Mouse (Mus musculus) cerebellum, postnatal 14 days (tissue): Measurements from ENCODE around the gene Specc1l.
A peak's percentile ranks its signal among the peaks of the same experiment; 100 is the strongest.
"Not testable (repeated sequence)": the region's sequence is repeated elsewhere in the genome, so short reads cannot be mapped to it uniquely, and the experiment has no call there.

Experiments used
- DNase-seq, 2 experiments: peaks; one replicate each; pipeline ENCODE4 v3.0.0; 2021; ENCODE audit warnings: mixed read lengths in 2 of 2

The Specc1l gene

DNA sequence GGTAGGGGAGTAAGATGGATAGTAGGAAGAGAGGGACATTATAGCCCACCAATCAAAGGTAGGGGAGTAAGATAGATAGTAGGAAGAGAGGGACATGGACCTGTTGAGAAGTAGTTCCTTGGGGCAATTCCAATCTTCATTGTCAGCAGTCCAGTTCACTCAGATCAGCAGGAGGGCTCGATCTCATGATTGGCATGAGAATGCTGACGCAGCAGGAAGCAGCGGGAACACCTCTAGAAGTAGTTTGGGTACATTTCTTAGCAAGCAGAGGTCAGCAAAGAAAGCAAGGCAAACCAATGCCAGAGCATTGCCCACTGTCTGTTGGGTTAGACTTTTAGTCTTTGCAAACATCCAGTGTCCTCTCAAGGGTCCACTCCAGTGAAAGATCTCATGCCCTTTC, 71.9 kb downstream of the Specc1l start:
- DNase-seq, result no peak

DNA sequence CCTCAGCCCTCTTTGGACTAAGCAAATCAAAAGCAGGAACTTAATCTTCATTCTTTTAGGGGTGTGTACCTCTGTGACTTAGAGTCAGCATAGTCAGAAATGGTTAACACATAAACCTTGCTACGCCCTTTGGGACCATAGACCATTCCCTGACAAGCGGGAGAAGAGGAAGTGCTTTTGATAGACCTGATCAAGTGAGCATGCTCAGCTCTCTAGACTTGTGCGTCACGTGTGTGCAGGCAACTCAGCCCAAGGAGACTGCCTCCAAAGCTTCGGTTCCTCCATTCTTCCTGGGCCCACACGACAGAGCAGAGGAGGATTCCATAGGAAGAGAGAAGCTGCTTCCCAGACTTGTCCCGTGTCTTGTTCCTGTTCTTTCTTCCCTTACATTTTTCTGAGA, 76.7 kb downstream of the Specc1l start:
- no peak for DNase-seq

DNA sequence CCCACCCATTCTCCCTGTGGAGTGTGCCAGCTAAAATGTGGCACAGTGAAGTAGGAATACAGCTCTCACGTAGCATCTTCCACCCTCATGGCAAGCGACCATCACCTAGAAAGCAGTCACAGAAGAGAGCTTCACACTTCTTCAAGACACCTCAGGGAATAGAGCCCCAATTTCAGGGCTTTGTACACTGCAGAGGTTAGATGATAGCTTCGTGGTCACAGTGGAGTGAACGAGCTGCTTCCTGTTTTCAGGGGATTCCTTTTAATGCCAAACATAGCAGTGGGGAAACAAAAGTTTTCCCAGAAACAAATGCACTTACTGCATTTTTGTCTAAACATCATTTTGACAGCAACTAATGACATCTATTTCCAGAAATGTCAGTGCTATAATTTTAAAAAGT, 77.5 kb downstream of the Specc1l start:
- no peak for DNase-seq

DNA sequence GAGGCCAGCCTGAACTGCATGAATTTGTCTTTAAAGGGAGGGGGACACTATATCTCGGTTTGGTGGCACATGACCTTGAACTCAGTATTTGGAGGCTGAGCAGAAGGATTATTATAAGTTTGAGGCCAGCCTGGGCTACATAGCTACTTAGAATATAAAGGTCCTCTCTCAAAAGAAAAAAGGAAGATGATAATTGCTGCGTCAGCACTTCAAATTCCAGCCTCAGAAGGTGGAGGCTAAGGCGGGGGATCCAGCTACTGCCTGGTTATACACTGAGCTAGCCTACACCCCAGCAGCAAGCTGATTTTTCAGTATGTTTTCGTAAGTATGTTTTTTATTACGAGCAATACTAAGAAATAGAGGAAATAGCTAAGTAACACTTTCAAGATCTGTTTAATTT, 78.8 kb downstream of the Specc1l start:
- DNase-seq, result no peak

DNA sequence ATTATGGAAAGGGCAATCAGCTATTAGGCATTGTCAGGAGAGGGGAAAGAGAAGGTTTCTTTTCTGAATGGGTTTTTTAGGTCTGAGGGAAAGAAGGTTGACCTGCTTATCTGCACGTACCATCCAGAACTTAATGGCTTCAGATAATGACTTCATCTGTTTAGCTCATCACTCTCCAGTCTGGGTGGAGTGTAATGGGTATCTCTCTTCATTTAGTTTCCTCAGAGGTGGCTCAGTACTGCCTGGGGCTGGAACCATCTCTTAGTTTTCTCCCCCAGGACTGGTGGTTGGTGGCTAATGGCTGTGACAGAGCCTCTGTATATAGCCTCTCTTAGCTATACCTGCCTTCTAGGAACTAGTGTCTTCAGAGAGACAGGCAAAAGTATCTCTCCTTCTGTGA, 79.5 kb downstream of the Specc1l start:
- DNase-seq, result no peak

DNA sequence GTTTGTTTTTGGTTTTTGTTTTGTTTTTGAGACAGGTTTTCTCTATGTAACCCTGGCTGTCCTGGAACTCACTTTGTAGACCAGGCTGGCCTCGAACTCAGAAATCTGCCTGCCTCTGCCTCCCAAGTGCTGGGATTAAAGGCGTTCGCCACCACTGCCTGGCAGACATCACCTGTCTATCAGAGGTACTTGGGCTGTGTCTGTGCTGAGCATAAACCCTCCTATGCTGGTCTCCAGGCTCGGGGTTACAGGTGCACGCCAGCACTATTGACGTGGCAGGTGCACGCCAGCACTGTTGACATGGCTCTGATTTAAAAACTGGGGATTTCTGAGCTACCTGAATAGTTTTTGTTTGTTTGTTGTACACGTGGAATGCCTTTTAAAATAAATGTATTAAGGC, 80.3 kb downstream of the Specc1l start:
- not testable (repeated sequence) for DNase-seq

DNA sequence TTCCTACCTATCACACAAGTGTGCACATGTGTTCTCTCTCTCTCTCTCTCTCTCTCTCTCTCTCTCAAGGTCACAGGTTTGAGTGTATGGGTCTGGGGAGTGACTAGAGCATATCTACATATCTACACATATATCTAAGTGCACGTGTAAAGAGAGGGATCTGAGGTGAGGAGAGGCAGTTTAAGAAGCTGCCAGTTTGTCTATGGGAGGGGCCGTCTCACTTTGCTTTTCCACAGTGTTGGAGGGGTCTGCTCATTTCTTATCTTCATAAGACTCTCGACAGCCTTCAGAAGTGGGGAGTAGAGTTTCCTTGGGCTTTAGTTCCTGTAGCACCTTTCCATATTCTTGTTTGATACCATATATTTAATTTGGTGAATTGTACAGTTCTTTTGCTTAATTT, 81.4 kb downstream of the Specc1l start:
- no peak for DNase-seq

DNA sequence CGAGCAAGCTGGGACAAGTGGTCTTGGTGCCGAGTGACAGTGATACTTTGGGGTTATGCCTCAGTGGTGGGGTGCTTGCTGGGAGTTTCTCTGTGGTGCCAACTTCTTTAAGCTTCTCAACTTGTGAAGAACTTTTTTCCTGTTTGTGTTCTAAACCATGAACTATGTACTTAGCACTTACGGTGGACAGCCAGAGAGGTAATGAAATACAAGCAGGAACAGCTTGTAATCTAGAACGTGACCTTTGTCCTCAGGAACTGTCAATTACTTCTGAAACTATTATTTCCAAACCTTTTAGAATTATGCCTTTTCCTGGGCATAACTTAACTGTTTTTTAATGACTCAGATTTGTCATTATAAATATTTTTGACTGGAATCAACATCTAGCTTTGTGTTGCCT, 82.5 kb downstream of the Specc1l start:
- no peak for DNase-seq

DNA sequence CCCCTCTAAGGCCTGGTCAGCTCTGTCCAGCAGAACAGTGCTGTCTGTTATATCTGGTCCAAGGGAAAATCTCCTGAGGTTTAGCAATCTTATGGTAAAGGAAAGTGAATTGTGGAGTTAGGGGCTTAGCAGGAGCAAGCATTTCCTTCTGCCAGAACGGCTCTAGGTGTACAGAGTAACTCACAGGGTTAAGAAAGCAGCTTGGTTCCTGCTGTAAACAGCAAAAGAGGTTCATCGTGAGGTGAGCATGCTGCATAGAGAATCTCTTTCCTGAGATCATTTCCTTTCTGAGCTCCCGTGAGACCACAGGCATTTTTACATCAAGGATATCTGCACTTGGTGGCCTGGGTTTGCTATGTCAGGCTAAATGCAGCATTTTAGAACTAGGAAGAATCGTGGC, 83.1 kb downstream of the Specc1l start:
- no peak for DNase-seq

DNA sequence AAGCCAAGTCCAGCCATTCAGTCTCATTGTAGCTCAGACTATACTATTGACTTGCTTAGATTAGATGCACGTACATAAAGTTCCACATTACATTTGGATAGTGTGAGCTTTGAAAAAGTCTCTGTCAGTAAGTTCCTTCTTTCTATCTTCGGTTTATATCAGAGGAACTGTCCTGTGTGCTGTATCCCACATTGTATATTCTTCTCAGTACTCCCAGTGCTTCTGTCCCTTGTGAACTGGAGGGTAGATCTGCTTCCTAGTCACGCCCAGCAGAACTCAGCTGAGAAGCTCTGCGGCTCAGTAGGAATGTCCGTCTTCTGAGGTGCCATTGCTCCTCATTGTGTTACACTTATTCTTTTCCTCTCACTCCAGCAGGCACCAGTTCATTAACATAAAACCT, 86.7 kb downstream of the Specc1l start:
- DNase-seq, result no peak

DNA sequence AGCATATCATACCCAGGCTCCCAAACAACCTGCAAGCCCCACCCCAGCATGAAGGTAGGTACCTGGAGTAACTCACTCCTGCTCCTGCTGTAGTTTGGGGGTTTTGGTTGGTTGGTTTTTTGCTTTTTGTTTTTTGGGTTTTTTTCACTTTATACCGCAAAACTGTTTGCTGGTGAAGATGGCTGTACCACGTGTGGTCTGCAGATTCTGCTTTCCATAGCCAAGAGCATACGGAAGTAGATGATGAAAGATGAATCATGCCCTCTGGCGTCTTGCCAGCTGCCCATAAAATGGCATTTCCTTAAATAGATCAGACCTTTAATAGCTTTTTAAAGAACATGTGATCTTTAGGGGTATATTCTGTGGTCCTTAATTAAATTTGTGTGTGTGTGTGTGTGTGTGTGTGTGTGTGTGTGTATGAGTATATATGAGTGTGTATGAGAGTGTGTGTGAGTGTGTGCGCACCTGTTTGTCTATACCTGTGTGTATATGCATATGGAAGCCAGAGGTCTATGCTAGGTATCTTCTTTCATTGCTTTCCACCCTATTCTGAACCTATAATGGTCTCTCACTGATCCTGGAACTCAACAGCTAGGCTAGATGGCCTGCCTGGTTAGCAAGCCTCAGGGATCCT, 88.0 kb downstream of the Specc1l start:
- DNase-seq, result peak; percentile 60 to 70

DNA sequence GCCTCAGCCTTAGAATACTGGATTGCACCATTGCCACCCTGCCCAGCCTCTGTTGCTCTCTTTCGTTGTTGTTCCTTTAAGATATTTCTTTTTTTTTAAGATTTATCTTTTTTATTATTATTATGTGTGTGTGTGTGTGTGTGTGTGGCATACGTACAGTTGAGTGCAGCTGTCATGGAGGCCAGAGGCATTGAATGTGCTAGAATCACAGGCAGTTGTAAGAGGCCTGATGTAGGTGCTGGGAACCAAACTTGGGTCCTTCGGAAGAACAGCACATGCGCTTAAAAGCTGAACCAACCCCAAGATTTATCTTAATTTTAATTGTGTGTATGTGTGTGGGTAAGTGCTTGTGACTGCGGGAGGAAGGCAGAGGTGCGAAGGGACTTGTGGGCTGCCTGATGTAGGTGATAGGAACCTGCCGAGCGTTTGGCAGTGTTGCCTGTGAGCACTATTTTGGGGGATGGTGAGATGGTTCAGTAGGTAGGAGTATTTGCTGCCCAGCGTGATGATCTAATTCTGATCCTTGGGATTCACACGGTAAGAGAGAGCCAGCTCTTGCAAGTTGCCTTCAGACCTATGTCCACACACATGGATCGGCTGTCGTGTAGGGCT, 89.4 kb downstream of the Specc1l start:
- no peak for DNase-seq

DNA sequence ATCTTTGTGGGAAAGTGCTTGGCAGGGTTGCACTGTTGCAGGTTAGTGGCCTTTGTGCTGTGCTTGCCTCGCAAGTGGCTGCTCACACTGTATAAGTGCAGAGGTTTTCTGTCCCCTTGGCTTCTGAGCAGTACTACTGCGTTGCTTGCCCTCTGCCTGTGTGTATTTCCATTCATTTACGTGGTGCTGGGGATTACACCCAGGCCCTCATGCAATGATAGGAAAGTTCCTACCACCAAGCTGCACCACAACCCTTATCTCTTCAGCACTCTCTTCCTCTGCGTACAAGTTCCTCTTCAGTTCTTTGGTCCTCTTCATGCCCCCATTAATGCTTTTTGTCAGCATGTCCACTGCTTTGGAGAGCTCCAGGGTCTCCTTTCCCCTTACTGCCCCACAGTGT, 90.1 kb downstream of the Specc1l start:
- no peak for DNase-seq

DNA sequence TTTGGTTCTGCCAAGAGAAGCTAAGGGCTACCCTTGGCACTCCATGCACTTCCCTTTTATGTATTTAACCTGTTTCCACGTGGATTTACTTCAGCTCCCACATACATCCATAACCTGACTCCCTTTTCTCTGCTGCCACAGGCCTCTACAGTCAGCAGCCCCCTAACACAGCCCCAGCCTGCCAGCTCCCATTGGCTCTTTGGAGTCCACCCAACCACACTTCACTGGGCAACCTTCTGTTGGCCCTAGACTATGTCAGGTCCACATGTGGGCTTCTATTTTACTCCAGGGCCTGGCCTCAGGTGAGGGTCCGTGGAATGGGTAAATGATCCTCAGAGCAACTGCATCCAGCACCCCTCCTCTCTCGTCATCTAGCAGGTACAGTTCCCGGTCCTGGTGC, 90.7 kb downstream of the Specc1l start:
- DNase-seq, result peak in 1 of 2 experiments; percentile 49

DNA sequence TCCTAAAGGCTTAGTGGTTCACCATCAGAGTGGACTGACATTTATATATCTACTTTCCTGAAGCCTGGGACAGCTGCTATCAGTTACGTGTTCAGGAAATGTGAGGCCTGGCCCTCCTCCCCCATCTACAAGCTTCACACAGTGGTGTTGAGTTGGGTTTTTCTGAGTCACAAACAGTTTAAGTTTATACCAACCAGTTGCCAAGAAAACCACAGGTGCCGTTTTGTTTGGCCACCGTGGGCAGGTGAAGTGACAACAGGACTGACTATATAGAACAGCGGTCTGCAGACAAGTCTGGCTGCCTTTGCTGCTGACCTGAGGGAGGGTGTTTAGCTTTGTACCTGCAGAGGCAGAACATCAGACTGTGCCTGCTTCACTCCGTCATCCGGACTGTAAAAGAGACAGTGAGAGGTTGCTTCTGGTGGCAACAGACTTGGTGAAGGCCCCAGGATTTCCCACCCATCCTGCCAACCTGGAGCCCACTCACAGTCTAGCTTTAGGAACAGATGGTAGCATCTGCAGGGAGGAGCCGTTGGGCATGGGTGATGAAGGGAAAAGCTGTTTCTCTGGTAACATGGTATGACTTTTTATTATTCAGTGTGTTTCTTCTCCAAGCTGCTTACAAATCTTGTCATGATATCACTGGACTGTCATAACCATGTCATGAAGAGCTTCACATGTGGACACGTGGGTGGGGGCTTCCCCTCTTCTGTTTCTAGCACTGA, 91.6 kb downstream of the Specc1l start:
- DNase-seq, result peak; percentile 50 to 60

DNA sequence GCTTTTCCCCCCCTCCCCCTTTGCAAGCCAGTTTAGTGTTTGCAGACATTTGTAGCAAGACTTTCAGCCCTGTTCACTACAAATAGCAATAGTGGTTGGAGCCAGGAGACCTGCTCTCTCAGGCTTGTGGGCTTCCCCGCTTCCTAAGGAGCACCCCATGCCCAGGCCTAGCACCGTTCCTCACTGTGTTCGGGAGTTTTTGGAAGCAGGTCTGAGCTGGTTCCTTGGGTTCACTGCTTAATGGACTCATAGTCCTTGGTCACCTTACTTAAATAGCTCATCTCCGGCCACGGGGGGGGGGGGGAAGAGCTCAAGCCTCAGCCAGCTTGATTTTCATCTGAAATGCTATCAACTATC, 92.2 kb downstream of the Specc1l start:
- peak in 1 of 2 experiments; percentile 40 for DNase-seq

DNA sequence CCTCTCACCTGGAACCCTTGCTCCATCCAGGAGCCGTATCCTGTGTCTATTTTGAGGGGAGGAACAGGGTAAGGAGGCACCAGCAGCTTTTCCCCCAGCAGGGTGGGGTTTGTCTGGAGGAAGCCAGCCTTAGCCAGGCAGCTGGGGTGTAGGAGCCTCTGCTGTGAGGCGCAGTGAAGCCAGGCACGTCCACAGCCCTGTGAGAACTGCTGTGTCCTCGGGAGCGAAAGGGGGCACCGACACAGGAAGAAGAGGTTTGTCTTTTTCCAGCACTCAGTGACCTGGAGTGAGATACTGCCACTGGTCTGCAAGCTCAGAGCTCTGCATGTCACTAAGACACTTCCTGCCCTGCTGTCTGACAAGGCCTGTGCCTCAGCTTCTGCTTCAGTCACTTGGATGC, 92.5 kb downstream of the Specc1l start:
- DNase-seq, result peak; percentile 55

DNA sequence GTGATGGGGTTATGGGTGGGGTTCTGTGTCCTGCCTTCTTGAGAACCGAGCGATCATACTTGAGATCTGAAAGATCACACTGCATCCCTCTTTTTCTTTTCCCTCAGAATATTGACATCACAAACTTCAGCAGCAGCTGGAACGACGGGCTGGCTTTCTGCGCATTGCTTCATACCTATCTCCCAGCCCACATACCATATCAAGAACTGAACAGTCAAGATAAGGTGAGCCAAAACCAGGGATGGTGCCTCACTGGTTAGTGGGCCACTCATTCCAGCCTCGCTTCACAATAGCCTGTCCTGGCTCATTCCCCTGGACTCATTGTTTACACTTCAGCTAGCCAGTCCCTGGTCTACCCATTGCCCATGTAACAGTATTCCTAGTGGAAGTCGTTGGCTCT, 95.3 kb downstream of the Specc1l start:
- no peak for DNase-seq

DNA sequence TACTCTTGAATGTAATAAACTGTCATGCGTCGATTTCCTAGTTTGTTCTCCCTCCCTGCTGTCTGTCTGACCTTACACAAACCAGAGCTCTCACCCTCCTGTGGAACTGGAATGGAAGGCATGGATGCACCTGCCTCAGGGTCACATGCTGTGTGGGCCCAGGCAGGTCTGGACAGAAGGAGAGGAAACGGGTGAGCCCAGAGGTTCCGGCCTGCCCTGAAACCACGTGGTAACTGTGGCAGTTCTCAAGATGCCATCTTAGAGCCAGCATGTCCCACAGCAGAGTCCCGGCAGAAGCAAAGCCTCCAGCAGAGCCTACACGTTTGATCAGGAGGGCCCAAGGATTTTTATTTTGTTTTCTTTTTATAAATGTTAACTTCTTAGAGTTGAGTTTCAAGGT, 100.5 kb downstream of the Specc1l start:
- DNase-seq, result no peak

DNA sequence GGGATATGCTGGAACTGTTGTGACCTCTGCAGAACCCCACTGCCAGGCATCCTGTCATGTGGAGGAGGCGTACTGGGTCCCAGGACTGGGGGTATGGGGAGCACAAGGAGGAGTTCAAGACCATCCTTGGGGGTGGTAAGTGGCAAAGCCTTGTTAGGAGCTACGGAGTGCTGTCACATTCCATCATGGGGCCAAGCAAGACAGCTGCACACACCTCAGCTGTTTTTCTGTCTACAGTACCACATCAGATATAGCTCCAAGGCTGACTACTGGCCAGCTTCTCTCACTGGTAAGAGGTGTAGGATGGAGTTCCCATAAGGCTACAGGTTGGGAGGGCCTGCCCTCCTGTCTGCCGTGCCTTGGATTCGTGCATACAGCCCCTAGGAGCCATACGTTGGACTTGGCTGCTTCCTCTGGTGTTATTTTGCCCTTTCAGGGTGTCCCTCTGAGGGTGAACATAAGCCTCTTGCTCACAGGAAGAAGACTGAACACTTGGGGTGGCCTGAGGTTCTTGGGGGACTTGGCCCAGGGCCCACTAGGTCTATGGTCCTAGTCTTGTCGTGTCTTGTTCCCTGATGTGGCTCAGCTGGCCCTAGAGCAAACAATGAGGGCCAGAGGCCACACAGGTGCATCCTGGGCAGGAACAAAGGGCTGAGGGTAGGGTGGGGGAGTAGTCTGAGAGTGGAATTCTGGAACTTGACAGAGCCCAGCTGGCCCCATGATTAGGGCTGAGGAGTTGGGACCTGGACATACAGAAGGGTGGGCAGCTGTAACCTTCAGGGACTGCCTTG, 102.5 kb downstream of the Specc1l start:
- no peak for DNase-seq

DNA sequence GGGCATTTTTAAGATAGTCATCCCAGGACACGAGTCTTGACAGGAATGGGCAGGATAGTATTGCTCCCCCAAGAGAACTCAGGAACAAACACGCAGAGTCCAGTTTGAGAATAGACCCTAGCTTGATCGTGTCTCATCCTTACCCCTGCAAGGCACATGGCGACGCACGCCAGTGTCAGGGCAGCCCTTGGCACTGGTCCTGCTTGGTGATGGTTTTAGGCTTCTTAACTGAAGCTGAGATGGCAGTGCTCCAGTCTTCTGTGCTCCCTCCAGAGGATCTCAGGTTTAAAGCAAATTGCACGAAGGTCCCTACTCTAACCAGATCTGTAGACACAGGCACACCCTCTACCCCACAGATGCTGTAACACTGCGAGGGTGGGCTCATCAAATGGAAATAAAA, 103.9 kb downstream of the Specc1l start:
- peak; percentile 71 to 74 for DNase-seq

DNA sequence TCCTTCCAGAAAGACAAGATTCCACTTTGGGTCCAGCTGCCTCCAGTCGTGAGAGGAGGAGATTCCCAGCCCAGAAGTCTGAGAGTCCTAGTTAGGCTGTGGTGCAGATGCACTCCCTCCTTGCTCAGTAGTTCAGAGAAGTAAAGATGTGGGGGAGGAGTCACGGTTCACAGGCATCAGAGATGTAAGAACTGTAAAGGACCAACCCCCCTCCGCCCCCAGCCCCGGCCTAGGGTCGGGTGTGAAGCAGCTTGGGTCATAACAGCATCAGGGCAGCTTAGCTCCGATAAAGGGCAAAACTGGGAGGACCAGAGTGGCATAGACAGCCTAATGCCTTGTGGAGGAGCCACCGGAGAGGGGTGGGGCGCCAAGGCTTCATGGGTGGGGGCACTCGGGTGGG, 104.6 kb downstream of the Specc1l start:
- DNase-seq, result no peak

DNA sequence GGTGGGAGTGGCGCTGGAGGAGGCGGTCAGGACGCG, 104.8 kb downstream of the Specc1l start, which contains the start of gene Adora2a:
TSS of gene Adora2a (plus strand) at position 6 of the 36 bp plus-strand sequence.
- no peak for DNase-seq
